Mouse (Mus musculus) embryonic facial prominence, embryonic 14.5 days (tissue): ENCODE data around the gene Pak1. TPM values are rescaled to one million over a fixed set of nuclear protein-coding genes. Genes with fewer than 3 reads are reported as not detected.

Experiments used
- ATAC-seq: fragments of 200-750 bp; cut with Nextera tagmentation; 2 replicates; pipeline ENCODE4 v1.8.0; 2017; ENCODE audit warnings: low read depth, moderate number of reproducible peaks, moderate TSS enrichment
- DNase-seq: peaks from one replicate; pipeline ENCODE4 v3.0.0-alpha.2; 2015; ENCODE audit warnings: low spot score
- H3K27ac ChIP-seq: fragments of 300-500 bp; sonication (generic); replicated peaks from 2 replicates; pipeline ENCODE4 v1.5.1; 2014; ENCODE audit warnings: low read depth, mild to moderate bottlenecking, low read length, moderate library complexity
- H3K27me3 ChIP-seq: fragments of 300-500 bp; sonication (generic); replicated peaks from 2 replicates; pipeline ENCODE4 v1.6.1; 2014; ENCODE audit warnings: low read length; ENCODE audit not compliant: control insufficient read depth, insufficient read depth
- H3K36me3 ChIP-seq: fragments of 300-500 bp; sonication (generic); 2 replicates; pipeline ENCODE4 v1.6.1; 2014; ENCODE audit warnings: low read length, mixed read lengths; ENCODE audit not compliant: control insufficient read depth, insufficient read depth
- H3K4me1 ChIP-seq: fragments of 300-500 bp; sonication (generic); 2 replicates; pipeline ENCODE4 v1.6.1; 2014; ENCODE audit warnings: antibody characterized with exemption, low read length; ENCODE audit not compliant: control insufficient read depth, insufficient read depth
- H3K4me2 ChIP-seq: fragments of 300-500 bp; sonication (generic); 2 replicates; pipeline ENCODE4 v1.6.1; 2014; ENCODE audit warnings: low read depth, mild to moderate bottlenecking, low read length, moderate library complexity, mixed read lengths
- H3K4me3 ChIP-seq: fragments of 300-500 bp; sonication (generic); 2 replicates; pipeline ENCODE4 v1.5.1; 2014; ENCODE audit warnings: low read depth, mild to moderate bottlenecking, low read length
- H3K9ac ChIP-seq: fragments of 300-500 bp; sonication (generic); 2 replicates; pipeline ENCODE4 v1.6.1; 2014; ENCODE audit warnings: low read depth, mild to moderate bottlenecking, low read length, moderate library complexity, mixed read lengths
- H3K9me3 ChIP-seq: fragments of 300-500 bp; sonication (generic); 2 replicates; pipeline ENCODE4 v1.6.1; 2016; ENCODE audit warnings: low read length; ENCODE audit not compliant: control insufficient read depth
- WGBS: fragments of 180-500 bp; shearing (Covaris S2); extraction: QIAGEN DNeasy Blood & Tissue Kit; methylation state at CpG from one replicate; pipeline ENCODE4 v1.1.7; 2014; 5-methylcytosine and 5-hydroxymethylcytosine counted together
- polyA plus RNA-seq: library from polyadenylated mRNA; unstranded; fragments of >200 nt; fragmentation: Nextera tagmentation; extraction: Ambion mirVana; gene quantifications from 2 replicates; pipeline ENCODE4 v1.2.1, GENCODE M21; 2014

Gene Pak1
- polyA plus RNA-seq, 1 experiment from 2014 or later = 29.8 TPM

DNA sequence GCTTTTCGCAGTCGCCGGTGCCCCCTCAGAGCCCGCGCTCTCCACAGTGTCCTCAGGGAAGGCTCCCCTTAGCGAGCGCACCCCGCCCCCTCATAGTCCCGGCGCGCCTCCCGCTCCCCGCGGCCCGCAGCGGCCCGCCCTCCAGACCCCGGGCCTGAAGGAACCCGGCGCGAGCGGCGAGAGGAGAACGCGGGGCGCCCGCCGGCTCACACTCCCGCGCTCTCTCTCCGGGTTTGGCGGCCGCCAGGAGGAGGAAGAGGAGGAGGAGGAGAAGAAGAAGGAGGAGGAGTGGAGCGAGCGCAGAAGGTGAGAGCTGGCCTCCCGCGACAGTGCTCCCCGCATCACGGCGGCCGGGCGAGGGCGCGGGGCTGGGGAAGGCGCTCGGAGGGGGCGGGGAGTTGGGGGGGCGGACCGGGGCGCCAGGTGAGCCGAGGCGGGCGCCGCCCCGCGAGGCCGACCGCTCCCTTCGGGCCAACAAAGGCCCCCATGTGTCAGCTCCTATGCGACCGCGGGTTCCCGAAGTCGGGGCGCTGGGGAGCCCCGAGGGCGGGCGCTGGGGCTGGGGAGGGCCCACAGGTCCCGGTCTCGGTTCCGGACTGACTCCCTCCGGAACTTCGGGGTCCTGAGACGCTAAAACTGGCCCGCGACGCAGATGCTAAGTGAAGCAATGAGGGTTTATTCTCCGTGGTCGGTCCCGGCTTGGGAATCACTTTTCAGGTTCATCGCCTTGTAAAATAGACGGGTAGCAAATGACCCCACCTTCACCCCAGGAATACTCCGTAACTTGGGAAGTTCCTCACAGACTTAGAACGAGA lies 535 bp downstream of the Pak1 start:
- H3K4me3 ChIP-seq = peak overlapping the region; percentile 86
- 0% methylated on average over 28 of the region's 84 CpGs for WGBS
- H3K36me3 ChIP-seq = no peaks in the 10 kb centered on the region
- H3K4me1 ChIP-seq = no peaks in the 10 kb centered on the region
- peak; percentile 45 for DNase-seq
- no peaks in the 10 kb centered on the region for H3K9me3 ChIP-seq
- ATAC-seq = peak; percentile 88
- peak overlapping the region; percentile 58 for H3K27ac ChIP-seq
- H3K4me2 ChIP-seq = peak overlapping the region; percentile 99
- peak overlapping the region; percentile 75 for H3K9ac ChIP-seq
- H3K27me3 ChIP-seq = peaks cover 3% of the 10 kb centered on the region

DNA sequence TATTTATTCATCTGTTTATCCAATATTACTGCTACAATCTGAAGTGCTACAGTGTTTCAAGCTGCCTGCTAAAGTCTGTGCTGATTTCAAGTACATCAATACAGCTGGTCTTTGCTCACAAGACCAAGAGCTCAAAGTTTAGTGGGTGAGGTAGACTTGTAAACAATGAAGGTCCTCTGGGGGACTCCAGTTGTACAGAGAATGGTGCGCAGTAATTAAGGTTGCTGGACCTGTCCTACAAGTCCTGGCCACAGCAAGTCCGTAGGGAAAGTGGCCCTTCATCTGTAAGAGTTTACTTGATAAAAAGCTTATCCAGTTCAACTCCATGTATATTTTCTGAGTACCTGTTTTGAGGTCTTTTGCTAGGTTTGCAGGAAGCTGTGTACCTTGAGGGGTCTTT lies 1.9 kb downstream of the Pak1 start:
- DNase-seq (peak; percentile 14), ATAC-seq (no peak)
- H3K4me1 ChIP-seq = no peaks in the 10 kb centered on the region
- no peaks in the 10 kb centered on the region for H3K9me3 ChIP-seq
- H3K27ac ChIP-seq = no peak overlapping the region
- peak overlapping the region; percentile 18; the same call in 1 of the 2 replicates for H3K4me2 ChIP-seq
- WGBS = 35% methylated on average over 2 of the region's 2 CpGs
- H3K9ac ChIP-seq = no peak overlapping the region
- no peak overlapping the region for H3K4me3 ChIP-seq
- H3K27me3 ChIP-seq = peaks cover 3% of the 10 kb centered on the region
- H3K36me3 ChIP-seq = no peaks in the 10 kb centered on the region

DNA sequence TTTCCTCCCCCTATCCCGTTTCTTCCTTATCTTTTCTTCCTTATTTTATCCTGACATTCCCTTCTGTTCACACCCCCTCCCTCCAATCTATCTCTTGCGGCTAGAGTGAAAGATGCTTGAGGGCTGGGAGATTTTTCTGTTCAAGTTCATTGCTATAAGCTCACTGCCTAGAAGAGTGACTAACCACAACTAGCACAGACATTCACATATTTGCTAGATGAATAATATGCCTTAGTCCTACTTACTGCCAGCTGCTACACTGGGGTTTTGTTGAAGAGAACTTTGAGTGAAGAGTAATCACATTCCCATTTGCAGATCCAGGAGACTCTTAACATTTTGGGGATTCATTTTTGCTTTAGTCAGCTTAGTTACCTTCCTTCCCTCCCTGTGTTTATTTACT lies 4.0 kb downstream of the Pak1 start:
- 47% methylated on average over 2 of the region's 2 CpGs for WGBS
- ATAC-seq = no peak
- H3K4me2 ChIP-seq = no peak overlapping the region
- no peak overlapping the region for H3K27ac ChIP-seq
- H3K36me3 ChIP-seq = no peaks in the 10 kb centered on the region
- H3K9me3 ChIP-seq = no peaks in the 10 kb centered on the region
- peaks cover 3% of the 10 kb centered on the region; the same call in 1 of the 2 replicates for H3K27me3 ChIP-seq
- H3K9ac ChIP-seq = no peak overlapping the region
- no peak overlapping the region for H3K4me3 ChIP-seq
- H3K4me1 ChIP-seq = no peaks in the 10 kb centered on the region
- DNase-seq = no peak

DNA sequence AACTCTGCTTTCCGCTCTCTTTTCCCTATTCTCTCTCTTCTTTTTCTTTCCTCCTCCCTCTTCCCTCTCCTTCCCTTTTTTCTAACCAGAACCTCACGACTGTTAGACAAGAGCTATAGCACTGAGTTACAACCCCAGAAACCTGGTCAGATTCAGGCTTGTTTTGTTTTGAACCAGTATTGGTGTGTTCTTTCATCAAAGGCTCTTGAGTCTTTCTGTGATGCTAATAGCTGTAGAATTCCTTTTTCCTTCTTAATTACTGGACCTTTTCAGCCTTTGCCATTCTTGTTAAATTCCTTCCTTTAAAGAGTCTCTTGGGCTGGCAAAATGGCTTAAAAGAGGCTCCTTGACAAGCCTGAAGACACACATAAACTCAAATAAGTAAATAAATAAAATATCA lies 14.8 kb downstream of the Pak1 start:
- Histone ChIP-seq H3K4me2 (no peak overlapping the region), H3K9ac (no peak overlapping the region), H3K27me3 (no peaks in the 10 kb centered on the region), H3K9me3 (no peaks in the 10 kb centered on the region), H3K4me3 (no peak overlapping the region), H3K27ac (no peak overlapping the region), H3K36me3 (no peaks in the 10 kb centered on the region), H3K4me1 (no peaks in the 10 kb centered on the region)
- WGBS = 65% methylated on average over 2 of the region's 2 CpGs
- no peak for ATAC-seq
- DNase-seq = no peak

DNA sequence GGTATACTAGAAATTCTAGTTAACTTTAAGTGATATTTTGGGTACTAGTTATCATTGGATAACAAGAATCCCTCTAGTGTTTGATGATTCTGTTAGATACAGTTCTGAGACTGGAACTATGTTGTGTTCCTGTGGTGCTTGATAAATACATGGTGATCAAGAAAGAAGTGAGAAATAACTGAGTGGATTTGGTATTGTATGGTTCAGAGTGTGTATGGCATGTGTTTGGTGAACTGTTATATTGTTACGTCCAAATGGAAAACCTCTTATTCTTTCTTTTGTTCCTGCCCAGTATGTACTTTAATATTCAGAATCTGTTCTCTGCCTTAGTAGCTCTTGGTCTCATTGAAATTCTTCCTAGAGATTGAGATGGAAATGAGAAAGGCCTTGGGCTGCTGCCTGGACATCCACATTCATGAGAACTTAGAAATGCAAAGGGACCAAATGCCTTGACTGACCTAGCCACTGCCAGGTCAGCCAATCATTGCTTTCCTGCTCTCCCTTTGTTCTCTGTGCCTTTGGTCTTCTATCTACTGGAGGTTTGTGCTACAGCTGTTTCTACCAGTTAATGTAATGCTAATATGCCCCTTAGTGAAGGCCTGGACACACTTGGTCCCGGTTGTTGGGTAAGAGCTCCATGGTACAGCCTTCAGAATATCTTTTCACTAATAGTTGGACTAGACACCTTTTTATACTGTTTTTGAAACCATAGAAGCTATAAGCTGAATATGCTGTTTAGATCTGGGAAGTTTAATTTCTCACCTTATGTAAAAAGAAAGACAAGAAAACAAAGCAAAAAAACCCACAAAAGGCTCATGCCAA lies 16.1 kb downstream of the Pak1 start:
- Histone ChIP-seq H3K9ac (no peak overlapping the region), H3K4me1 (no peaks in the 10 kb centered on the region), H3K4me3 (no peak overlapping the region), H3K36me3 (no peaks in the 10 kb centered on the region), H3K4me2 (no peak overlapping the region), H3K27ac (no peak overlapping the region), H3K9me3 (no peaks in the 10 kb centered on the region), H3K27me3 (no peaks in the 10 kb centered on the region)
- WGBS = 58% methylated on average over 2 of the region's 2 CpGs
- no peak for ATAC-seq
- no peak for DNase-seq

DNA sequence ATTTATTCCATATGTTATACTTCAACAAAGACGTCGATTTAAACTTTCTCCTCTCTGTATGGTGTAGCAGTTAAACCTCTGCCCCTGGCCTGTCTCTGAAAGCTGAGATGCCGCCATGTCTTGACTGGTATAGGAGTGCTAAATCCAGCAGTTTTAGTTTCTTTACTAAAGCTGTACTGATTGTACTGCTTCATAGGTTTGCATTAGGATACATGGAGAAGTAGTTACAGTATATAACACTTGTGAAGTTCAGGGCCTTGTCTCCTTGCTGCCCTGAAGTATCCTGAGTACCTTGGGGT lies 16.7 kb downstream of the Pak1 start:
- WGBS = 28% methylated on average over 3 of the region's 3 CpGs
- Histone ChIP-seq H3K4me2 (no peak overlapping the region), H3K27me3 (no peaks in the 10 kb centered on the region), H3K9ac (no peak overlapping the region), H3K36me3 (no peaks in the 10 kb centered on the region), H3K4me1 (no peaks in the 10 kb centered on the region), H3K4me3 (no peak overlapping the region), H3K27ac (no peak overlapping the region), H3K9me3 (no peaks in the 10 kb centered on the region)
- no peak for DNase-seq
- no peak for ATAC-seq

DNA sequence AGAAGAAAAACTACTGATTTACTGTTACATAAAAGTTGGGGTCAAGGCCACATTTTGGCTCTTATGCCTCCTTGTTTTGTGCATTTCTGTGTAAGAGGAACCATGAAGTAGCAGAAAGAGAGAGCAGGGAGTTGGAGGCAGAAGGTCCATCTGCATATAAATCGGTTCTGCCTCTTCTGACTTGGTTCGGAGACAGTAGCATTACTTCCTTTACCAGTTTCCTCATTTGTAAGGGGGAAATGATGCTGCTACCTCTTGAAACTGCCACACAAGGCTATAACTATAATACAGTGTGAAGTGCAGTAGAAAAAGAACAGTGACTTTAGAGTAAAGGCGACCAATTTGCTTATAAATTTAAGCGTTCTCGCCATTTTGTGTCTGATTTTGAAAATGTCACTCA lies 21.0 kb downstream of the Pak1 start:
- no peak overlapping the region for H3K4me3 ChIP-seq
- no peaks in the 10 kb centered on the region for H3K36me3 ChIP-seq
- no peaks in the 10 kb centered on the region for H3K9me3 ChIP-seq
- no peaks in the 10 kb centered on the region for H3K27me3 ChIP-seq
- 76% methylated on average over 5 of the region's 5 CpGs for WGBS
- DNase-seq (no peak), ATAC-seq (no peak)
- H3K9ac ChIP-seq = no peak overlapping the region
- no peaks in the 10 kb centered on the region for H3K4me1 ChIP-seq
- H3K4me2 ChIP-seq = no peak overlapping the region
- H3K27ac ChIP-seq = no peak overlapping the region

DNA sequence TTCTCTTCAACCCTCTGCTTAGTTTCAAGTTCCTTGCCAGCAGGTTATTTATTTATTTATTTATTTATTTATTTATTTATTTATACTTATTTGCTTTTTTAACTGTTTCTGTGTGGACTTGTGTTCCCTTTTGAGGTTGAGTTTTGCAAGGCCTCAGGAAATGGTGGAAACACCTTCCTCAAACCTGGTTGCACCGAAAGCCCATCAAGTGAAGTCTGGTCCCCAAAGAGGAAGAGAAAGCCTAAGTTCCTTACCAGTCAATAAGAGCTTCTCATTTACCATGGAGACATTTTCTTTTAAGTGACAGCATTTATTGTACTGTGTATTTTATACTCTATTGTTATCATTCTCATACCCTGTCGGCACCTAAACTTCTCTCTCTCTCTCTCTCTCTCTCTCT lies 33.5 kb downstream of the Pak1 start:
- H3K4me3 ChIP-seq = no peak overlapping the region
- H3K27ac ChIP-seq = no peak overlapping the region
- no peaks in the 10 kb centered on the region for H3K27me3 ChIP-seq
- no peaks in the 10 kb centered on the region for H3K4me1 ChIP-seq
- WGBS = 87% methylated on average over 2 of the region's 2 CpGs
- no peaks in the 10 kb centered on the region for H3K36me3 ChIP-seq
- H3K9me3 ChIP-seq = no peaks in the 10 kb centered on the region
- no peak overlapping the region for H3K4me2 ChIP-seq
- ATAC-seq (no peak), DNase-seq (no peak)
- no peak overlapping the region for H3K9ac ChIP-seq
